Mouse (Mus musculus) liver, postnatal 0 days (tissue): Measurements from ENCODE around the gene Col8a2.

Experiments
- CTCF ChIP-seq: sonication (generic); IDR thresholded peaks from 2 replicates; pipeline ENCODE4 v1.5.1; 2016; ENCODE audit warnings: antibody characterized with exemption, low read depth
- EP300 ChIP-seq: IDR thresholded peaks from 2 replicates; pipeline ENCODE4 v1.6.1; 2016; ENCODE audit warnings: antibody characterized with exemption, low read depth, mild to moderate bottlenecking

- TF ChIP-seq EP300 (no peak), CTCF (no peak)
These were observed 56.9 kb downstream of the Col8a2 start for GRCm38 (mm10) chr4:126343451-126343850.
